Mouse (Mus musculus) embryo, embryonic 10 days (tissue): ENCODE data around the gene Zswim8.
A peak's percentile ranks its signal among the peaks of the same experiment; 100 is the strongest.

Source experiments
- DNase-seq: peaks from one replicate; pipeline ENCODE4 v3.0.0-alpha.2; 2015; ENCODE audit warnings: low spot score

Zswim8 gene

DNA sequence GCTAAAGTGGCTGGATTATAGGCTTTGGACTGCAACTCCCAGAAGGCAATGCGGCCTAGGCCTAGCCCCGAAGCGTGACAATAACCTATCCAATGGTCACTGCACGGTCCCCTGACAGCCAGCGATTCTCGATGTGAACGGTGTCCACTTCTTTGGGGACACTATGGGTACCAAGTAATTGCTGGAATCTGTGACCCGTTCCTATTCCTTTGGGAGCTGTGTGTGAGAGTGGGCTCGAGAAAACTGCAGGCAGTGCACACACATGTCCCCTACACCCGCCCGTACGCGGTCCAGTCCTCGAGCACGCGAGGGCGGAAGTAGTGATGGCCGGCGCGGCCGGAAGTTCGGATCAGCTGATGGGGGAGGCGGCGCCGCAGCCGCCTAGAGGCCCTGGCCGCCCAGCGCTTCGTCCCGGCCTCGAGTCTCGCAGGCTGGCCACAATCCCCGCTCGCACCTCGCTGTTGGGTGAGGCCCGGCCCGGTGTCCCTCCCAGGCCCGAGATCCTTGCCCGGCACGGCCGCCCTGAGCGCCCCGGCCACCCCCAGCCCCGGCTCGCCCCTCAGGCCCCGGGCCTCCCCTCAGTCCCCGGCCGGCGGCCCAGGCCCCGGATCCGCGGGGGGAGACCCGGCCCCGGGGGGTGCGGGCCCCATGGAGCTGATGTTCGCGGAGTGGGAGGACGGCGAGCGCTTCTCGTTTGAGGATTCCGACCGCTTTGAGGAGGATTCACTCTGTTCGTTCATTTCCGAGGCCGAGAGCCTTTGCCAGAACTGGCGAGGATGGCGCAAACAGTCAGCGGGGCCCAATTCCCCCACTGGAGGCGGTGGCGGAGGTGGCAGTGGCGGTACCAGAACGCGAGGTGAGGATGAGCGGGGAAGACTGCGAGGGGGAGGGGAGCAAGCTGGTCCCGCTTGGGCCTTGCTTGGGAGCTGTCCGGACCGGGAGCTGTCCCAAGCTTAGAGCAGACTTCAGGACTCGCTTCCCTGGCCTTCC is at the start of gene Zswim8:
TSS of gene Zswim8 (plus strand) at position 352 of the 990 bp plus-strand sequence.
- DNase-seq = peak; percentile 95

DNA sequence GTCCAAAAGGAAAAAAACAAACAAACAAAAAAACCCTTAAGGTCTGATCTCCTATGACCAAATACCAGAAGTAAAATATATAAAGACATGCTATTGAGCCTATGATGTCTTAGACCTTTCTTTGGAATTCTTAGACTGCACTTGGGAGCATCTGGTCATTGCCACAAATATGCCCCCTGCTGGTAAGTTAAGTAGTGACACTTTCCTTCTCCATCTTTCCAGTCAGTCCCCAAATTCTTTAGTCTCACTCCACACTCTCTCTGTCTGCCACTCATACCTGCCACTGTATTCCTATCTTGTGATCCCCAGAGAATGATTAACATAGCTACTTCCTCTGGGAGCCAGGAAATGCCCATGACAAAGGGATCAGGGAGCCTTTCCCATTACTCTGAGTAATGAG is 49.0 kb upstream of the Zswim8 start:
- peak; percentile 74 for DNase-seq

DNA sequence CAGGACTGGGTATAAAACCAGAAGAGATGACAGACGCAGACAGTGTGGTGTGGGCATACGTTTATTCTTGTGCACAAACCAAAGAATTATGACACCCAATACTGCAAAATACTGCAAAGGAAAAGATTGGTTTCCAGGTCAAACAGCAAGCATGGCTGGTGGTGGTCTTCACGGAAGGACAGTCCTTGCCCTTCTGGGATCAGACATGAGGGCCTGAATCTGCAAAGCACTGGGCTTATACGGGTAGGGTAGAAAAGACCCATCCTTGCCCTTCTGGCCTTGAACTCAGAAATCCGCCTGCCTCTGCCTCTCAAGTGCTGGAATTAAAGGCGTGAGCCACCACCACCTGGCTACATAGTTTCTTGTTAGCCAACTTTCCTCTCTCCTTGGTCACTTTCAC is 48.5 kb upstream of the Zswim8 start:
- no peak for DNase-seq

DNA sequence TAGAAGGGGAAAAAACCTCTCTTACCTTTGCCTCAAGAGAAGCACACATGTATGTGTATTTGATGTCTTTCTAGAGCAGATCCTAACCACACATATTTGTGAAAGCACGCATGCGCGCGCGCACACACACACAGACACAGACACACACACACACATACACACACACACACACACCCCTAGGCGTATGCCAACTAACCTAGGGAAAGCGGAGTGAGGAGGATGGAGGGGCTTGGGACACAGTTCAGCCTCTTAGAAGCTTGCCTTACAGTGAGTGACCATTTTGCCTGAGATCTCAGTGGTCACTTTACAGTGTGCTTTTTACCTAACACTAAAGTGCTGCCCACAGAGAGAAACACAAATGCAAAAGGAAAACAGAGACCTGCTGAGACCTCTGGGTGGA is 47.7 kb upstream of the Zswim8 start:
- DNase-seq = no peak

DNA sequence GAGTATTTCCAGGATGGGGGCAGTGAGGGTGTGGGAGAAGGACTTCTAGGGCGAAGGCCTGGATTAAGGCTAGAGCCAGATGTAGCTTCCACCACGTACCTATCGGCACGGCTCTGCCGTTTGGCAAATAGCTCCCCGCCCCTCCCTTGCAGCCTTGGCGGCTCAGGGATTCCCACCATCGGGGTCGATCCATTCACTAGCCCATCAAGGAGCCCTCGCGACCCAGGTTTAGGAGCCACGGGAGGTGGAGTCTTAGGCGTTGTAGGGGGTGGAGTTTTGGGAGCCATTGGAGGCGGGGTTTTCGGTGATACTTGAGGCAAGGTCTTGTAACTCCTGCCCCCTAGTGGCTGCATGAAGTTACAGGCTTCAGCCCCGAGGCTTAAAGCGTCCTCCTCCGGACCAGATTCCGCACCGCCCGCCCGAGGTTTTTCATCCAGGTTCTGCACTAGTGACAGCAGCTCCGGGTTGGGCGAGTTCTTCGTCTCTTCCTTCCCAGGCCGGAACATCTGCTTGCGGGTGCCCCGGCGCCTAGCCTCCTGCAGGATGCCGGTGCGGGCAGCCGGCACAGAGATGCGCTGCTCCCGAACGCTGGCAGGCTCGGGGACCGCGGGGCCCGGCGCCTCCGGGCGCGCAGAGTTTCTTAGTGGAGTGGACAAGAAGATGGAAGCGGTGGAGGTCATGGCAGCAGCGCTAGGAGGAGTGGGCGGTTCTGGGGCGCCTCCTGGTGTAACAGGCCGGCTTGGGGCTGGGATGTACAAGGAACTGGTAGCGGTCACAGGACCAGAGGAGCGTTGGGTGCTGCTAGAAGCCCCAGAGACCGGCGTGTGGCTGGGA is 46.3 kb upstream of the Zswim8 start:
- DNase-seq = peak; percentile 99

DNA sequence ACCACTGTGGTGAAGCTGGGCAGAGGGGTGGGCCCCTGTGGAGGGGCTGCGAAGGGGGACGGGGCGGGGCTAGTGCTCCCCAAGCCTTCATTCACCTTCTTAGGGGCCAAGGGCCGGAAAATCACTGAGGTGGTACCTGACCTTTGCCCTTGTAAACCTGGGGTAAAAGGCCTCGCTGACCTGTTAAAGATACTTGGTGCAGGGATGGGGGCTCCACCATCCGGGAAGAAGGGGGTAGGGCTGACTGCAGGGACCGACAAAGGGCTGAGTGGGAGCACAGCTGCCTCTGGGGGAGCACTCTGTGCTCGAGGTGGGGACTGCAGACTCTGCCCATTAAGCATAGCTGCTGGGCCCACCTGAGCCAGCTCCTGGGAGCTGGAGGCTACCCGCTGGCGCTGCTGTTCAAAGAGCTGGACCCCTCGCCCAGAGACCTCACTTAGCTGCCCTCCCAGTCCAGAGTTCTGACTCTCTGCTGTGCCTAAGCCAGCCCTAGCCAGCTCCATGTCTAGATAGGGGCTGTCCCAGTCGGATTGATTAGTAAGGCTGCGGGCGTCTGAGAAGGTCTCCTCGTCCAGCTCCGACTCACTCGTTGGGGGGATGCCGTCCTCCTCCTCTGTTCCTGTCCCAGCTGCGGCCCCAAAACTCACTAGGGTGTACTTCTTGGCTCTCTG is 45.6 kb upstream of the Zswim8 start:
- peak; percentile 23 for DNase-seq

DNA sequence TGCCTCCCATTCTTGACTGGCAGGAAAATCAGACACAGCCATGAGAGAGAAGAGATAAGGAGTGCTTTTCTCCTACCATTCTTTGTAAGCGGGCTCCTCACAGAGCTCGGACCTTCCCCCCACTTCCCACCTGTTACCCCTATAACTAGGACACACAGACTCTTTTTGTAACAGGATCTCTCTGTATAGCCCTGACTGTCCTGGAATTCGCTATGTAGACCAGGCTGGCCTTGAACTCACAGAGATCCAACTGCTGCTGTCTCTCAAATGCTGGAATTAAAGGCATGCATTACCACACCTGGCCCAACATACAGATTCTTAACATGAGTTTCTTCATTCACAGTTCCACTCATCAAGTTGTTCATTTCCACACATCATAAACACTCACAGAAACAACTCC is 44.6 kb upstream of the Zswim8 start:
- DNase-seq = no peak

DNA sequence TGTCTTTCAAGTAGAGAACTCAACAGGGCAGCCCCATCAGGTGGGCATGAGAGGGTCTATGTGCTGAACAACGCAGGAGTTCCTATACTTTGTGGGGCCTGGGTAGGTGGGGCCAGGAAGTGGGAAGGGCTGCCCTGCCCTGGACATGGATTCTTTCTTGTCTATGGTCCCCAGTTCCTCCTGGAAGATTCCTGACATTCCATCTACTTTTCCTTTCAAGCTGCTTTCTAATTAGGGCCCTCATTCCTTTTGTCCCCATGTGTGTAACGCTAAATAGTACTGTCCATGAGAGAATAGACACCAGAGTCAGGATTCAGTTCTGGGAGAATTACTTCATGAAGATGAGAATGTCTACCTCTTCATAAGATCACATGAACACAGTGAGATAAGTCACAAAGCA is 43.8 kb upstream of the Zswim8 start:
- no peak for DNase-seq

DNA sequence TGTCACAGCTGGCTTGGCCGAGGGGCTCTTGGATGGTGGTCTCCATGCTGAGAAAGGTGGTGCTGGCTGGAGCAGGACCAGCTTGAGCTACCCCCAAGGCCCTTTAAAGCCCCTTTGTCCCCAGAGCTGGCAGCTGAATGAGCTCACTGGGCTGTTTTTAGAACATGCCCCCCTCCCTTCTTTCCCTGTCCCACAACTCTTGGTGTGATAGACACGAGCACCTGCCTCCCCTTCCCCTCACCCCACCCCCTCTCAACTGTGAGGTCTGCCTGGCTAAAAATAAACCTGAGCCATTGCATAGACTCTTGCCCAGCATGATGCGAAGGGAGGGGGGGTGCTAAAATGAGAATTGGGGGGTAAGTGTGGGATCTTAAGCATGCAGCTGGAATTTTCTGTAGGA is 42.9 kb upstream of the Zswim8 start:
- DNase-seq = no peak

DNA sequence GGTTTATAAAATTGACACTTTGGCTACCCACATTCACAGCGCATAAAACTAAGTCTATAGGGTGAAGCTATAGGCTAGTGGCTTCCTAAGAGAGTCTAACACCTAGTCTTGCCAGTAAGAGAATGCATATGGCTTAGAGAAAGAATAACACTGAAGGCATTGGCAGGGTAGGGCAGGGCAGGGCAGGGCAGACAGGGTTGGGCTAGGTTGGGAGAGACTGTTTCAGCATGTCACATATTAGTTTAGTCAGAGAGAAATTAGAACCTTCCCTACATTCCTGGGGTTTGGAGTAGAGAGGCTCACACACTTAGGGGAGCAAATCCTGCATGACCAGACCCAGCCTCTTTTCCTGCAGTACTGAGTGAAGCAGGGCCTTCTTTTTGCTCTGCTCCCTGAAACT is 39.9 kb upstream of the Zswim8 start:
- no peak for DNase-seq

DNA sequence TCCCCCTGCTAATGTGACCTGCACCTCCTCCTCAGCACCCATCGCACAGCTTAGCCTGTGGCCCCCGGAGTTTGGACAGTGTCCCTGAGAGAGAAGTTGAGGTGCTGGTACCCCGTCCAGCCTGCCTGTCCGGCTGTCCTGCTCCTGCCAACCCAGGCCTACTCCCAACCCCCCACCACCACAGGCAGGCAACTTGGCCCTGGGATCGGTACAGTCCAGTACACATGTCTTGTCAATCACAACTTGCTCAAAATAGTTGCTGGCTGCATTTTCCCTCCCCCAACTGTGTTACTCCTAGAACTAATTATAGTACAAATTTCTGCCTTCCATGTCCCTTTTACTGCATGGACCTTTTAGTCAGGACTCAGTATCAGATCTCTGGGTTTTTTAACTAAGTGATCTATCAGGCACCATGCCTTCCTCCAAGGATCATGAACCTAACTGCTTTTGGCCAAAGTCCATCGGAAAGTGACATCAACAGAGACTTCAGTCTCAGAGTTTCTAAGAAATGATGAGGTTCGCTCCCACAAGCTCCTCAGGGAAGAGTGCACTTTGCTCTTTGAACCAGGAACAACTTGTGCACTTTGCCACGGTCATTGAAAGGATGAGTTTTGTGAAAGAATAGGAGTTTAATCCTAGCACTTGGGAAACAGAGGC is 39.1 kb upstream of the Zswim8 start, which contains the start of gene Synpo2l:
TSS of gene Synpo2l (minus strand) at position 201 of the 657 bp plus-strand sequence.
- DNase-seq = no peak

DNA sequence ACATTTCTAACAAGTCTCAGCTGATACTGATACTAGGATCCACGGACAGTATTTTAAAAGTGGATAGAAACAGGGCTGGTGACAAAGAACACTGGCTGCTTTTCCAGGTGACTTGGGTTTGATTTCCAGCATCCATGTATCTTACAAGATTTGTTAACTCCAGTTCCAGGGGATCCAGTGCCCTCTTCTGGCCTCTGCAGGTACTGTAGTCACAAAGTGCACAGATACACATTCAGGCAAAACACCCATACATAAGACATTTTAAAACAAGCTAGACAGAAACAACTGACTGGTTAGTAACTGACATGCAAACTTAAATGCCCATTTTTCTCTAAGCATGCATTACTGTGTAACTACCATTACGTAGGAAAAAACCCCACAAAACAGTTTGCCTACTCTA is 34.4 kb upstream of the Zswim8 start:
- peak; percentile 33 for DNase-seq

DNA sequence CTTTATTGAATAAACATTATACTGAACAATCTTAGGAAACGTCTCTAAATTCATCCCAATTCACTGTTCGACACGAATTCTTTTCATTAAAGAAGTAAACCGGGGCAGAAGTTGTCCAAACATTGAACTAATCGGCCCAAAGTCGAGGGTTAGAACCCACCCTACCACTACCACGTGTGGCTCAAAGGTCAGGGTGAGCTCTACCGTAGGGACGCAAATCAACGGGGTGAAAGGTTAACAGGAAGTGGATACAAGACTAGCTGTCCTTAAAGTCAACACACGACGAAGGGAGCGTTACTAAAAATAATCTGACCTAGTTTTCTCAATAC is 33.7 kb upstream of the Zswim8 start:
- peak; percentile 83 for DNase-seq

DNA sequence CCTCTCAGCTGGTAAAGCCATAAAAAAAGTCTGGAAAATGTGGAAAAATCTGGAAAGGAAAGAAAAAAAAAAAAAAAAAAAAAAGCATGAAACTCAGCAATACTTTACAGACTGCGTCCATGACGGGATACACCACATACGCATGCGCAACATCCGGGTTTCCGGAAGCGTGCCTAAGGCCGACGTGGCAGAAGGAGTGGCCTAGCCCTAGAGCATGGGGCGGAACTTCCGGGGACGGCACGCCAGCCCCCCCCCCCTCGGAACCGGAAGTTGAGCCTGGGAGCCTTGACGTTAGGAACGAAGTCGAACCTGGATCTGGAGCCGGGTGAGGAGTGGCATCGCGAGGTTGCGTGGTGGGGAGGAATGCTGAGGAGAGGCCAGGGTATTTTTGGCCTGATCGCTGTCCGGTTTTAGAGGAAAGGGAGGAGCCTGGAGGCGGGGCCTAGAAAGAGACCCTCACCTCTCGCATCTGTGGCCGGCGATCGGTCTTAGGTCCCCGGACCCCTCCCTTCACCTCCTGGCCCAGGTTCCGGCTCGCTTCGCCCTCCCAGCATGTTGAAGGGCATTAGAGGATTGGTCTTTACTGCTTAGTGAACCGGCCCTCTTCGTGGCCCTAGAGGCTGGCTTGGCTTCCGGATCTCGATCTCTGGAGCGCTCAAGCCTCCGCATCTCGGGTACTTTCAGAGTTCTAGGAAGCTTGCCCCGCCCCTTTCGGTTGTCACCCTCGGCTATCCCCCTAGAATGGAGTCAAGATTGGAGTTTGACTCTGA is 33.1 kb upstream of the Zswim8 start, which contains the start of gene Sec24c:
TSS of gene Sec24c (plus strand) at position 245 of the 770 bp plus-strand sequence.
- peak; percentile 100 for DNase-seq

DNA sequence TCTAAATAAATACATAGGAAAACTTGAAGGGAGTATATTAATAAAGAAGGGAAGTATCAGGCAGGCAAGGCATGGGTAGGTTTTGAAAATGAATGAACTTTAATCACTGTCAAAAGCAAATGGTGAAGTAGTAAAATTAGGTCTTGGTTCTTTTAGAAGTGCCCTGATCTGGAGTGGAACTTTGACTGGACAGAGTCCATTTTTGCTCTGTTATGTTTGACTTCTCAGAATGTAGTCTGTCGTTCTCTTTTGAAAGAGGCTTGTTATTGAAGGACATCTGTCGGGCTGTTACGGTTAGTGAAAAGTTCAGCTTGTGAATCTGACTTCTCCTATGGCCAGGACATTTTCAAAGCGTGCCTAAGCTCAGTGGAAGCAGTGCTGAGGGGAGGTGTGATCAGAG is 29.4 kb upstream of the Zswim8 start:
- no peak for DNase-seq

DNA sequence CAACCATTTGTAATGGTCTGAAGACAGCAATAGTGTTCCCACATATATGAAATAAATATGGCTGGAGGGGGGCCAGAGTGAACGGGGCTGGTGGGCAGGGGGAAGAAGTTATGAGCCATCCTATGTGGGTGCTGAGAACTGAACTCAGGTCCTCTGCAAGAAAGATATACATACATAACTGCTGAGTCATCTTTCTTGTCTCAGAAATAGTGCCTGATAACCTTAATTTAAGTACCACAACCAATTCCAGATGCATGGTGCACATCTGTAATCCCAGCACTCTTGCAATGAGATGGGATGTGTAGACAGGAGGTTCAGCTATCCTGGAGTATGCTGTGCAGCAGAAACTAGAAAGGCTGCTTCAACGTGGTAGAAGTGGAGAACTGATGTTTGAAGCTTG is 25.6 kb upstream of the Zswim8 start:
- no peak for DNase-seq

DNA sequence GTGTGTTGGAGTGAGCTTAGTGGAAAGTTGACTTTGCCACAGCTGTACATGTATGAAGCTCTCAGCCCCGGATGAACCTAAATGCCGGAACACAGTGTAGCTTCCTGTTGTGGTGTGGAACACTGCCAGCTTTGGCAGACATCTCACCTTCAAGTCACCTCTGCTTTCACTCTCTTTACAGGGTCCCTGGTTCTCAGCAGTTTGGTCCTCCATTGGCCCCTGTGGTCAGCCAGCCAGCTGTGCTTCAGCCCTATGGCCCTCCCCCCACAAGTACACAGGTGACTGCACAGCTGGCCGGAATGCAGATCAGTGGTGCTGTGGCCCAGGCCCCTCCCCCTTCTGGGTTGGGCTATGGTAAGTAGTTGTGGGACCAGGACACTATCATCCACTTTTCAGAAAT is 24.9 kb upstream of the Zswim8 start:
- DNase-seq = no peak

DNA sequence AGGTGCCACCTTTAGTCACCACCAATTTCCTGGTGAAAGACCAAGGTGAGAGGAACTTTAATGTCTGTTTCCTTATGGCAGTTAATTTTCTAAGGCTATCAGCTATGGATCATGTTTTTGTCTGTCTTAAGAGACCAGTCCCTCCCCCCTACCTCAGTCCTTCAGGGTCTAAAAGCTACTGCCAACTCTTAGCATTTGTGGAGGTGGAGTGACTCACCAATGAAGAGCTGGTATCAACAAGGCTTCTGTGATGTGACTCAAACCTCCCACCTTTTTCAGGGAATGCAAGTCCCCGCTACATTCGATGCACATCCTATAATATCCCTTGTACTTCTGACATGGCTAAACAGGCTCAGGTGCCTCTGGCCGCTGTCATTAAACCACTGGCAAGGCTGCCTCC is 20.8 kb upstream of the Zswim8 start:
- no peak for DNase-seq

DNA sequence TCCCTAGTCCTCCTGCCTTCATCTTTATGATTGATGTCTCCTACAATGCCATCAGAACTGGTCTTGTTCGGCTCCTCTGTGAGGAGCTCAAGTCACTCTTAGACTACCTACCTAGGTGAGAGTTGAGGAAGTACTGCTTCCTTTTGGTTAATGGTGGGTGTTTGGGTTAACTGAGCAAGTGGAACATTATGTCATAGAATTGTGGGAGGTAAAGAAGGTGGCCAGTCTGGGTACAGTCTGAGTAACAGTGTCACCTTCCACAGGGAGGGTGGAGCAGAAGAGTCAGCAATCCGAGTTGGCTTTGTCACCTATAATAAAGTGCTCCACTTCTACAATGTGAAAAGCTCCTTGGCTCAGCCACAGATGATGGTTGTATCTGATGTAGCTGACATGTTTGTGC is 18.3 kb upstream of the Zswim8 start:
- DNase-seq = no peak

DNA sequence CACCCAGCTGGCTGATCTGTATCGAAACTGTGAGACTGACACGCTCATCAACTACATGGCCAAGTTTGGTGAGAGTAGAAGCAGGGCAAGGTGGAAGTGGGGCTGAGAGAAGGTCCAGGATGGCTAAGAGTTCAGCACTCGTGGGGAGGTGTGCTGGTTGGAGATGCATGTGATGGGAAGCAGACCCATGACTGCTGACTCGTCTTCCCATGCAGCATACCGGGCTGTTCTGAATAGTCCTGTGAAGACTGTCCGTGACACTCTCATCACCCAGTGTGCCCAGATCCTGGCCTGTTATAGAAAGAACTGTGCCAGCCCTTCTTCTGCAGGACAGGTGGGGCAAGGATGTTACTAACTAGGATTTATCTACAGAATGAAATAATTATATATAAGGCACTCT is 15.6 kb upstream of the Zswim8 start:
- no peak for DNase-seq

DNA sequence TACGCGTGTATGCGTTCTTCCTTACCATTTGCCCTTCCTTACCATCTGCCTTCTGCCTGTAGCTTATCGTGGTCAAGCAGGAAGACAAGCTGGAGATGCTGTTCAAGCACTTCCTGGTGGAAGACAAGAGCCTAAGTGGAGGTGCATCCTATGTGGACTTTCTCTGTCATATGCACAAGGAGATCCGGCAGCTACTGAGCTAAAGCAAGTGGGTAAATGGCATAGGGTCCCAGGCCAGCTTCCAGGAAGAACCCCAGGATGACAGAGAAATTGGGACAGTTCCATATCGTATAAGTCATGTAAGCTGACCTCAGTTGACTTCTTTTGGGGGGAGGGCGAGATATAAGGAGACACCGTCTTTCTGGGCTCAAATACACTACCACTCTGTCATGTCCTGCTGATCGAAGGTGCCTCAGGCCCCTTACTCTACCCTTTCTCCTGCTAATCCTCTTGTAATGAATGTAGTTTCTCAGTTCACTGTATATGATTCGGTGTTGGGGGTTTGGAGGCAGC is 13.7 kb upstream of the Zswim8 start:
- no peak for DNase-seq
